Mouse (Mus musculus) gastrocnemius, postnatal 36 days (tissue): ENCODE data around the gene Syne1. TPM values are rescaled to one million over a fixed set of nuclear protein-coding genes. Genes with fewer than 3 reads are reported as not detected.
"Not testable (repeated sequence)": the region's sequence is repeated elsewhere in the genome, so short reads cannot be mapped to it uniquely, and the experiment has no call there.

Source experiments
- DNase-seq, 2 experiments: peaks; one replicate each; pipeline ENCODE4 v3.0.0; 2022
- intact Hi-C: fragments of 180-260 bp; cut with DNase I; formaldehyde crosslinking; loops from one replicate; pipeline ENCODE4 v1.15.1; 2025
- total RNA-seq, 2 experiments: library from RNA; stranded (reverse); gene quantifications; 2 replicates each; pipeline ENCODE4 v1.2.3; 2021

The Syne1 gene
- total RNA-seq, 2 experiments from 2014 or later = 38.9 to 47.7 TPM

GRCm38 (mm10) chr10:5522904-5523303 lies 28.4 kb downstream of the Syne1 start:
- intact Hi-C loops = no loop called here
- no peak for DNase-seq

GRCm38 (mm10) chr10:5522276-5522675 lies 29.0 kb downstream of the Syne1 start:
- intact Hi-C loops = no loop called here
- DNase-seq = no peak

- DNase-seq = no peak
- intact Hi-C loops = no loop called here
Measured at GRCm38 (mm10) chr10:5520695-5521094, 30.6 kb downstream of the Syne1 start.

GRCm38 (mm10) chr10:5515330-5515729 lies 36.0 kb downstream of the Syne1 start:
- DNase-seq = no peak
- intact Hi-C loops = no loop called here

GRCm38 (mm10) chr10:5514134-5514533 lies 37.1 kb downstream of the Syne1 start:
- intact Hi-C loops = no loop called here
- DNase-seq = no peak

- intact Hi-C loops = no loop called here
- no peak for DNase-seq
Measured at GRCm38 (mm10) chr10:5512285-5512684, 39.0 kb downstream of the Syne1 start.

- DNase-seq = no peak
- intact Hi-C loops = no loop called here
Measured at GRCm38 (mm10) chr10:5511403-5511802, 39.9 kb downstream of the Syne1 start.

GRCm38 (mm10) chr10:5507478-5507877 lies 43.8 kb downstream of the Syne1 start:
- DNase-seq = no peak
- intact Hi-C loops = no loop called here

GRCm38 (mm10) chr10:5504761-5505160 lies 46.5 kb downstream of the Syne1 start:
- intact Hi-C loops = no loop called here
- no peak for DNase-seq

GRCm38 (mm10) chr10:5503909-5504308 lies 47.4 kb downstream of the Syne1 start:
- no peak for DNase-seq
- intact Hi-C loops = no loop called here

GRCm38 (mm10) chr10:5499684-5500369 lies 51.5 kb downstream of the Syne1 start:
- DNase-seq, intact Hi-C loops: not testable (repeated sequence)

- DNase-seq = no peak
- intact Hi-C loops = no loop called here
Measured at GRCm38 (mm10) chr10:5497859-5498258, 53.4 kb downstream of the Syne1 start.

- intact Hi-C loops = no loop called here
- DNase-seq = no peak
Measured at GRCm38 (mm10) chr10:5491050-5491449, 60.2 kb downstream of the Syne1 start.

- DNase-seq = no peak
- intact Hi-C loops = no loop called here
Measured at GRCm38 (mm10) chr10:5490029-5490428, 61.3 kb downstream of the Syne1 start.

GRCm38 (mm10) chr10:5488097-5488496 lies 63.2 kb downstream of the Syne1 start:
- intact Hi-C loops = no loop called here
- DNase-seq = no peak

GRCm38 (mm10) chr10:5480552-5481550 lies 70.4 kb downstream of the Syne1 start:
- no peak for DNase-seq
- intact Hi-C loops = no loop called here

- intact Hi-C loops = no loop called here
- no peak for DNase-seq
Measured at GRCm38 (mm10) chr10:5480097-5480496, 71.2 kb downstream of the Syne1 start.

- intact Hi-C loops = no loop called here
- DNase-seq = no peak
Measured at GRCm38 (mm10) chr10:5468638-5469037, 82.6 kb downstream of the Syne1 start.

GRCm38 (mm10) chr10:5453830-5454229 lies 97.5 kb downstream of the Syne1 start:
- DNase-seq = no peak
- intact Hi-C loops = no loop called here

GRCm38 (mm10) chr10:5449944-5450343 lies 101.3 kb downstream of the Syne1 start:
- intact Hi-C loops = no loop called here
- no peak for DNase-seq

- intact Hi-C loops = no loop called here
Measured at GRCm38 (mm10) chr10:5447950-5448716, 103.1 kb downstream of the Syne1 start.

More at GRCm38 (mm10) chr10:5447950-5448716, 103.1 kb downstream of the Syne1 start:
- no peak for DNase-seq
